Comparison of ENCODE assay signal across 12 mouse cellular contexts in the genomic region with DNA sequence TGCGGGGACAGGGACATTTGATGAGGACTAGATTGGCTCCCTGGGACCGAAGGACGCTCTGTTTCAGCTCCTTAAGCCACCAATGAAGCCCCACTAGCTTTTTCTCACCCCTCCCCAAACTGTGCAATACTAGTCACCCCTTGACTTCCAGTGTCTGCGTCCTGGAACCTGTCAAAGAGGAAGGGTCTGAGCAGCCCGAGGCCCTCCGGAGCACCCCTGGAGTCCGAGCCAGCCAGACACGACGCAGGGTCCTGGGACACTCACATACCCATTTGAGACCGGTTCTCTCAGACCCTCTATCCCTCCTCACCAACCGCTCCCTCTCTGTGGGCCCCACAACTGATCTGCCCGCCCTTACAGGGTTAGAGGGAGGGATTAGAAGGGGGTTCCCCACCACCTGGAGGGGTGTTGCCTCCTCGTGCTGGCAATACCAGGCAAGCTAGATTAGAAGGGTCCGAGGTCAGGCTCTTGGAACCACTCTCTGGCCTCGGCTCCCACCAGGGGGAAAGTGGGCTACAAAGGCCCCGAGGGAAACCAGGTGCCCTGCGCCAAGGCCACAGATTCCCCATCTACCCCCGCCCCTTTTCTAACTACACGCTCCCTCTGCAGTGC. TPM values are rescaled to one million over a fixed set of nuclear protein-coding genes. Genes with fewer than 3 reads are reported as not detected.
DNase-seq lines count a peak whose midpoint lies in the region; ATAC-seq and TF ChIP-seq lines count a peak whose summit lies in the region.
"Had no signal": no experiment of that assay in that cellular context is flagged by ENCODE, and none has a peak within 500 bp of the region (broad histone marks: within the 10 kb centered on the region; RNA-seq: fewer than 3 reads in every experiment).

No protein-coding gene starts in this region.

- no peak overlapping the region for H3K4me2 ChIP-seq in hindbrain, embryonic 11.5 days (replicated peaks; ENCODE audit: low read depth, low read length)
- H3K4me2 ChIP-seq in hindbrain, postnatal 0 days (ENCODE audit: low read depth, low read length) = no peak overlapping the region
- H3K4me2 ChIP-seq in embryonic facial prominence, embryonic 15.5 days (replicated peaks) = peak overlapping the region; percentile 47
- H3K4me2 ChIP-seq in limb, embryonic 15.5 days = peak overlapping the region; percentile 49

- no peak for ATAC-seq in hindbrain, embryonic 11.5 days (ENCODE audit: low FRiP score)
- ATAC-seq in hindbrain, postnatal 0 days = no peak
- no peak for ATAC-seq in embryonic facial prominence, embryonic 15.5 days (ENCODE audit: insufficient number of reproducible peaks, low FRiP score, low TSS enrichment, low read depth)
- no peak for ATAC-seq in limb, embryonic 15.5 days (ENCODE audit: insufficient number of reproducible peaks, low FRiP score, low TSS enrichment, low read depth)

- H3K9ac ChIP-seq in hindbrain, embryonic 11.5 days (ENCODE audit: low read depth, low read length) = no peak overlapping the region
- H3K9ac ChIP-seq in hindbrain, postnatal 0 days (replicated peaks; ENCODE audit: low read length) = no peak overlapping the region
- H3K9ac ChIP-seq in embryonic facial prominence, embryonic 15.5 days = no peak overlapping the region
- peak overlapping the region; percentile 17; the same call in 1 of the 2 replicates for H3K9ac ChIP-seq in limb, embryonic 15.5 days

- peaks cover 4% of the 10 kb centered on the region for H3K79me3 ChIP-seq in C2C12 (ENCODE audit: low read depth)

- H3K4me3 ChIP-seq in hindbrain, embryonic 11.5 days (ENCODE audit: low read depth, low read length) = no peak overlapping the region; the same call in 1 of the 2 replicates
- H3K4me3 ChIP-seq in hindbrain, postnatal 0 days (ENCODE audit: low read length) = no peak overlapping the region
- peak overlapping the region; percentile 63 for H3K4me3 ChIP-seq in C2C12 (ENCODE audit: insufficient read depth, poor library complexity, severe bottlenecking)
- peak overlapping the region; percentile 38 for H3K4me3 ChIP-seq in embryonic facial prominence, embryonic 15.5 days (replicated peaks)
- peak overlapping the region; percentile 37 for H3K4me3 ChIP-seq in limb, embryonic 15.5 days

- H3K27me3 ChIP-seq in hindbrain, embryonic 11.5 days (ENCODE audit: control insufficient read depth, insufficient read depth, low read length) = peaks cover 99% of the 10 kb centered on the region
- H3K27me3 ChIP-seq in hindbrain, postnatal 0 days (ENCODE audit: insufficient read depth, low read length) = peaks cover 63% of the 10 kb centered on the region
- H3K27me3 ChIP-seq in C2C12 (ENCODE audit: control insufficient read depth, insufficient read depth, insufficient read length) = no peaks in the 10 kb centered on the region
- H3K27me3 ChIP-seq in embryonic facial prominence, embryonic 15.5 days = peaks cover 93% of the 10 kb centered on the region
- peaks cover 100% of the 10 kb centered on the region for H3K27me3 ChIP-seq in limb, embryonic 15.5 days
- H3K27me3 ChIP-seq: Patski had no signal

- peaks cover 23% of the 10 kb centered on the region for H3K79me2 ChIP-seq in C2C12 (ENCODE audit: control insufficient read depth, insufficient read depth)

- no peaks in the 10 kb centered on the region for H3K36me3 ChIP-seq in hindbrain, embryonic 11.5 days (ENCODE audit: control insufficient read depth, insufficient read depth, low read length)
- no peaks in the 10 kb centered on the region for H3K36me3 ChIP-seq in hindbrain, postnatal 0 days (ENCODE audit: insufficient read depth, low read length)
- H3K36me3 ChIP-seq in C2C12 (ENCODE audit: control insufficient read depth, insufficient read depth) = peaks cover 27% of the 10 kb centered on the region
- H3K36me3 ChIP-seq in embryonic facial prominence, embryonic 15.5 days = no peaks in the 10 kb centered on the region
- no peaks in the 10 kb centered on the region for H3K36me3 ChIP-seq in limb, embryonic 15.5 days

- H3K4me1 ChIP-seq in hindbrain, embryonic 11.5 days (replicated peaks; ENCODE audit: control insufficient read depth, insufficient read depth, low read length) = peaks cover 20% of the 10 kb centered on the region
- H3K4me1 ChIP-seq in hindbrain, postnatal 0 days (ENCODE audit: insufficient read depth, low read length) = peaks cover 12% of the 10 kb centered on the region; the same call in 1 of the 2 replicates
- peaks cover 65% of the 10 kb centered on the region for H3K4me1 ChIP-seq in embryonic facial prominence, embryonic 15.5 days
- peaks cover 64% of the 10 kb centered on the region for H3K4me1 ChIP-seq in limb, embryonic 15.5 days

- no peak for TF ChIP-seq CTCF in hindbrain, postnatal 0 days (IDR thresholded peaks at IDR 0.05; ENCODE audit: low read depth)
- TF ChIP-seq CTCF in C2C12 (IDR thresholded peaks at IDR 0.05; ENCODE audit: control insufficient read depth, insufficient read depth, insufficient read length) = no peak

- peak; percentile 48 for DNase-seq in hindbrain, embryonic 11.5 days (ENCODE audit: low spot score)
- no peak for DNase-seq in hindbrain, postnatal 0 days (ENCODE audit: low spot score)
- no peak for DNase-seq in layer of hippocampus, adult 11-12 months (ENCODE audit: low spot score)
- no peak for DNase-seq in T-cell, adult 2 months (ENCODE audit: low spot score)
- no peak for DNase-seq in urinary bladder, adult 18-20 months (ENCODE audit: low spot score in 2 of 2)
- DNase-seq: cerebellum, adult 11-12 months had no signal

- H3ac ChIP-seq in C2C12 (ENCODE audit: control insufficient read depth, insufficient read length, low read depth) = no peak overlapping the region

- no peaks in the 10 kb centered on the region for H3K9me3 ChIP-seq in hindbrain, embryonic 11.5 days (ENCODE audit: control insufficient read depth, low read length)
- no peaks in the 10 kb centered on the region for H3K9me3 ChIP-seq in hindbrain, postnatal 0 days (ENCODE audit: low read length)
- no peaks in the 10 kb centered on the region for H3K9me3 ChIP-seq in embryonic facial prominence, embryonic 15.5 days (replicated peaks)
- H3K9me3 ChIP-seq in limb, embryonic 15.5 days = no peaks in the 10 kb centered on the region

- no peak overlapping the region for H3K27ac ChIP-seq in hindbrain, embryonic 11.5 days (ENCODE audit: low read depth, low read length)
- no peak overlapping the region for H3K27ac ChIP-seq in hindbrain, postnatal 0 days
- peak overlapping the region; percentile 56 for H3K27ac ChIP-seq in embryonic facial prominence, embryonic 15.5 days (replicated peaks)
- peak overlapping the region; percentile 75 for H3K27ac ChIP-seq in limb, embryonic 15.5 days
- H3K27ac ChIP-seq: heart, adult 2 months had no signal

- under 1% methylated on average over 19 of the region's 19 CpGs for WGBS in hindbrain, embryonic 11.5 days
- WGBS in hindbrain, postnatal 0 days = 4% methylated on average over 19 of the region's 19 CpGs
- 3% methylated on average over 19 of the region's 19 CpGs for WGBS in embryonic facial prominence, embryonic 15.5 days
- whole genome bisulfite sequencing in limb, embryonic 15.5 days = 4% methylated on average over 19 of the region's 19 CpGs

TF ChIP-seq in C2C12, 6 proteins besides CTCF, POLR2A, EP300 and RAD21 (continues in another document):
- TF ChIP-seq CEBPB (IDR thresholded peaks at IDR 0.05; ENCODE audit: low read depth) = no peak
- TF ChIP-seq MAX (IDR thresholded peaks at IDR 0.05) = no peak
- no peak for TF ChIP-seq MYOD1 (IDR thresholded peaks at IDR 0.05; ENCODE audit: control insufficient read depth, insufficient read length, low read depth)

RNA-seq across cellular contexts. Expression of gene Wnt10b, which starts 0.8 kb away (rescaled TPM):
- polyA plus RNA-seq in hindbrain, embryonic 11.5 days (2014; fragmentation: Nextera tagmentation; extraction: Ambion mirVana) = 0.54 and 0.57 TPM in 2 replicates
- total RNA-seq in hindbrain, postnatal 0 days (2014; rRNA removed) = 1.4 and 4.5 TPM in 2 replicates
- polyA plus RNA-seq in hindbrain, postnatal 0 days (2015; fragmentation: Nextera tagmentation; extraction: Ambion mirVana) = 0.29 TPM in 1 of 2 replicates, not detected in the other
- 14.5 TPM for polyA plus RNA-seq in C2C12 (2012; fragmentation: generic; extraction: Trizol)
- 6.0 and 8.0 TPM in 2 replicates for polyA plus RNA-seq in embryonic facial prominence, embryonic 15.5 days (2015; fragmentation: Nextera tagmentation; extraction: Ambion mirVana)
- polyA plus RNA-seq in limb, embryonic 15.5 days (2015; fragmentation: Nextera tagmentation; extraction: Ambion mirVana) = 6.0 and 7.0 TPM in 2 replicates
- total RNA-seq: liver, adult 2 months had no signal
- polyA plus RNA-seq: liver, adult 2 months; Patski had no signal

RNA-seq across cellular contexts. Expression of gene Wnt1, which starts 12.5 kb away (rescaled TPM):
- polyA plus RNA-seq in hindbrain, embryonic 11.5 days (2014; fragmentation: Nextera tagmentation; extraction: Ambion mirVana) = 8.0 and 9.5 TPM in 2 replicates
- total RNA-seq in hindbrain, postnatal 0 days (2014; rRNA removed) = 0.05 TPM in 1 of 2 replicates, not detected in the other
- 0.52 and 0.59 TPM in 2 replicates for polyA plus RNA-seq in hindbrain, postnatal 0 days (2015; fragmentation: Nextera tagmentation; extraction: Ambion mirVana)
- 0.09 TPM for polyA plus RNA-seq in C2C12 (2012; fragmentation: generic; extraction: Trizol)
- polyA plus RNA-seq in embryonic facial prominence, embryonic 15.5 days (2015; fragmentation: Nextera tagmentation; extraction: Ambion mirVana) = 0.07 TPM in 1 of 2 replicates, not detected in the other
- 0.06 and 0.14 TPM in 2 replicates for polyA plus RNA-seq in limb, embryonic 15.5 days (2015; fragmentation: Nextera tagmentation; extraction: Ambion mirVana)
- total RNA-seq: heart, adult 2 months; liver, adult 2 months had no signal
- polyA plus RNA-seq: heart, adult 2 months; liver, adult 2 months; Patski had no signal

RNA-seq across cellular contexts. Expression of gene Arf3, which starts 14.1 kb away (rescaled TPM):
- polyA plus RNA-seq in hindbrain, embryonic 11.5 days (2014; fragmentation: Nextera tagmentation; extraction: Ambion mirVana) = 32.3 and 33.2 TPM in 2 replicates
- total RNA-seq in hindbrain, postnatal 0 days (2014; rRNA removed) = 127 TPM in 2 replicates
- 80.7 and 92.9 TPM in 2 replicates for polyA plus RNA-seq in hindbrain, postnatal 0 days (2015; fragmentation: Nextera tagmentation; extraction: Ambion mirVana)
- 126 TPM for polyA plus RNA-seq in C2C12 (2012; fragmentation: generic; extraction: Trizol)
- polyA plus RNA-seq in embryonic facial prominence, embryonic 15.5 days (2015; fragmentation: Nextera tagmentation; extraction: Ambion mirVana) = 52.6 and 53.3 TPM in 2 replicates
- 41.7 and 49.3 TPM in 2 replicates for polyA plus RNA-seq in limb, embryonic 15.5 days (2015; fragmentation: Nextera tagmentation; extraction: Ambion mirVana)

RNA-seq across cellular contexts. Expression of gene Ddn, which starts 32.2 kb away (rescaled TPM):
- polyA plus RNA-seq in hindbrain, embryonic 11.5 days (2014; fragmentation: Nextera tagmentation; extraction: Ambion mirVana) = 0.35 and 0.60 TPM in 2 replicates
- total RNA-seq in hindbrain, postnatal 0 days (2014; rRNA removed) = 2.7 and 6.5 TPM in 2 replicates
- 0.45 and 0.64 TPM in 2 replicates for polyA plus RNA-seq in hindbrain, postnatal 0 days (2015; fragmentation: Nextera tagmentation; extraction: Ambion mirVana)
- polyA plus RNA-seq in C2C12 (2012; fragmentation: generic; extraction: Trizol) = 0.11 TPM
- polyA plus RNA-seq in embryonic facial prominence, embryonic 15.5 days (2015; fragmentation: Nextera tagmentation; extraction: Ambion mirVana) = 0.04 and 0.05 TPM in 2 replicates
- 0.15 TPM in 1 of 2 replicates, not detected in the other for polyA plus RNA-seq in limb, embryonic 15.5 days (2015; fragmentation: Nextera tagmentation; extraction: Ambion mirVana)
- total RNA-seq: liver, adult 2 months had no signal
- polyA plus RNA-seq: liver, adult 2 months; Patski had no signal

RNA-seq across cellular contexts. Expression of gene Fkbp11, which starts 49.1 kb away (rescaled TPM):
- polyA plus RNA-seq in hindbrain, embryonic 11.5 days (2014; fragmentation: Nextera tagmentation; extraction: Ambion mirVana) = 13.0 and 15.5 TPM in 2 replicates
- total RNA-seq in hindbrain, postnatal 0 days (2014; rRNA removed) = 6.4 and 10.6 TPM in 2 replicates
- 5.0 and 6.6 TPM in 2 replicates for polyA plus RNA-seq in hindbrain, postnatal 0 days (2015; fragmentation: Nextera tagmentation; extraction: Ambion mirVana)
- 103 TPM for polyA plus RNA-seq in C2C12 (2012; fragmentation: generic; extraction: Trizol)
- polyA plus RNA-seq in embryonic facial prominence, embryonic 15.5 days (2015; fragmentation: Nextera tagmentation; extraction: Ambion mirVana) = 82.8 and 87.4 TPM in 2 replicates
- 90.0 and 101 TPM in 2 replicates for polyA plus RNA-seq in limb, embryonic 15.5 days (2015; fragmentation: Nextera tagmentation; extraction: Ambion mirVana)

Comparison
In these comparisons a context has a peak if more than half of its experiments do, and no peak if none do; other contexts are left out.
1. H3K27ac ChIP-seq: peak in embryonic facial prominence, embryonic 15.5 days (single experiment) and limb, embryonic 15.5 days (single experiment); none in hindbrain, embryonic 11.5 days (single experiment) and hindbrain, postnatal 0 days (single experiment).
2. H3K4me2 ChIP-seq: peak in embryonic facial prominence, embryonic 15.5 days (single experiment) and limb, embryonic 15.5 days (single experiment); none in hindbrain, embryonic 11.5 days (single experiment) and hindbrain, postnatal 0 days (single experiment).
3. H3K4me3 ChIP-seq: peak in C2C12 (single experiment), embryonic facial prominence, embryonic 15.5 days (single experiment) and limb, embryonic 15.5 days (single experiment); none in hindbrain, embryonic 11.5 days (single experiment) and hindbrain, postnatal 0 days (single experiment).